ENCODE assay signal across 24 mouse cellular contexts in the genomic region with DNA sequence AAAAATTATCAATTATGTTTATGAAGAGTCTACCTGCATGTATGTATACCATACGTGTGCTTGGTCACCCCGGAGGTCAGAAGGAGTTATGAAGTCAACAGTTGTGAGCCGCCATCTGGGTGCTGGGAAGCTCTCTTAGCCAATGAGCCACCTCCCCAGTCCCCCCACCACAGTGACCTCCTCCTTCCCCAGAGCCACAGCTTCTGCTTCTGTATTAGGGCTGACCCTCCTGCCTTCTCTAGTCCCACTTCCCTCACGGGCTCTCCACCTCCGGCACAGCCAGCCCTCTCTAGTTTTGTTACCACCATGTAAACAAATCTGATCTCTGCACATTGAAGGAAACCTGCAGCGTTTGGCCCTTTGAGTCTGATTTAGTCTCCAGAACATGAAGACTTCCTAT. TPM values are rescaled to one million over a fixed set of nuclear protein-coding genes. Genes with fewer than 3 reads are reported as not detected.
DNase-seq lines count a peak whose midpoint lies in the region; ATAC-seq lines count a peak whose summit lies in the region.
"Had no signal": no experiment of that assay in that cellular context is flagged by ENCODE, and none has a peak within 500 bp of the region (broad histone marks: within the 10 kb centered on the region; RNA-seq: fewer than 3 reads in every experiment).

No protein-coding gene starts in this region.

- peak overlapping the region; percentile 24; the same call in 1 of the 2 replicates for H3K9ac ChIP-seq in hindbrain, embryonic 13.5 days
- H3K9ac ChIP-seq in hindbrain, embryonic 16.5 days (ENCODE audit: low read depth, low read length) = no peak overlapping the region
- no peak overlapping the region; the same call in 1 of the 2 replicates for H3K9ac ChIP-seq in liver, embryonic 12.5 days
- H3K9ac ChIP-seq in liver, embryonic 16.5 days (ENCODE audit: low read depth, low read length) = no peak overlapping the region
- H3K9ac ChIP-seq: forebrain, embryonic 13.5 days; hindbrain, embryonic 15.5 days had no signal

- no peaks in the 10 kb centered on the region for H3K36me3 ChIP-seq in hindbrain, embryonic 13.5 days
- no peaks in the 10 kb centered on the region for H3K36me3 ChIP-seq in hindbrain, embryonic 16.5 days (ENCODE audit: control insufficient read depth, insufficient read depth, low read length)
- no peaks in the 10 kb centered on the region for H3K36me3 ChIP-seq in liver, embryonic 12.5 days
- no peaks in the 10 kb centered on the region for H3K36me3 ChIP-seq in liver, embryonic 16.5 days (ENCODE audit: control insufficient read depth, insufficient read depth)
- H3K36me3 ChIP-seq: embryonic facial prominence, embryonic 10.5 days; G1E; heart, embryonic 10.5 days; hindbrain, embryonic 10.5 days; hindbrain, embryonic 15.5 days had no signal

- no peaks in the 10 kb centered on the region for H3K27me3 ChIP-seq in hindbrain, embryonic 13.5 days
- H3K27me3 ChIP-seq in hindbrain, embryonic 16.5 days (replicated peaks; ENCODE audit: control insufficient read depth, insufficient read depth, low read length) = no peaks in the 10 kb centered on the region
- H3K27me3 ChIP-seq in liver, embryonic 12.5 days (replicated peaks) = no peaks in the 10 kb centered on the region
- H3K27me3 ChIP-seq in liver, embryonic 16.5 days (ENCODE audit: control insufficient read depth, insufficient read depth, low read depth, low read length) = no peaks in the 10 kb centered on the region
- H3K27me3 ChIP-seq: forebrain, embryonic 13.5 days; hindbrain, embryonic 15.5 days had no signal

- DNase-seq in thymus, adult 18-20 months = no peak
- DNase-seq in layer of hippocampus, adult 8-10 months (ENCODE audit: low spot score in 2 of 2) = no peak
- no peak for DNase-seq in gastrocnemius, postnatal 4 days (ENCODE audit: low spot score in 2 of 2)
- DNase-seq: adrenal gland, postnatal 14 days; B cell, adult 2 months; cerebellum, adult 11-12 months; cerebellum, adult 9-11 months; cerebellum, postnatal 36 days; gastrocnemius, adult 2 months; gastrocnemius, postnatal 25 days; heart, adult 18-20 months; heart, postnatal 10 days had no signal

- H3K4me3 ChIP-seq in hindbrain, embryonic 13.5 days = no peak overlapping the region
- H3K4me3 ChIP-seq in hindbrain, embryonic 16.5 days (ENCODE audit: low read length) = no peak overlapping the region
- no peak overlapping the region for H3K4me3 ChIP-seq in liver, embryonic 12.5 days
- H3K4me3 ChIP-seq in liver, embryonic 16.5 days (ENCODE audit: low read depth, low read length) = no peak overlapping the region
- H3K4me3 ChIP-seq: embryonic facial prominence, embryonic 10.5 days; forebrain, embryonic 13.5 days; gastrocnemius, adult 2 months; heart, embryonic 10.5 days; hindbrain, embryonic 10.5 days; hindbrain, embryonic 15.5 days had no signal

- H3K4me1 ChIP-seq in hindbrain, embryonic 13.5 days (replicated peaks) = peaks cover 11% of the 10 kb centered on the region
- no peaks in the 10 kb centered on the region for H3K4me1 ChIP-seq in hindbrain, embryonic 16.5 days (ENCODE audit: control insufficient read depth, insufficient read depth, low read depth, low read length)
- peaks cover 61% of the 10 kb centered on the region for H3K4me1 ChIP-seq in liver, embryonic 12.5 days
- H3K4me1 ChIP-seq in liver, embryonic 16.5 days (ENCODE audit: control insufficient read depth, low read depth, low read length) = peaks cover 36% of the 10 kb centered on the region

- no peak overlapping the region for H3K27ac ChIP-seq in hindbrain, embryonic 13.5 days
- no peak overlapping the region for H3K27ac ChIP-seq in hindbrain, embryonic 16.5 days (ENCODE audit: low read depth, low read length)
- H3K27ac ChIP-seq in liver, embryonic 12.5 days = peak overlapping the region; percentile 93
- H3K27ac ChIP-seq in liver, embryonic 16.5 days (ENCODE audit: low read length) = peak overlapping the region; percentile 41; the same call in 1 of the 2 replicates
- H3K27ac ChIP-seq: embryonic facial prominence, embryonic 10.5 days; forebrain, embryonic 13.5 days; gastrocnemius, adult 2 months; heart, embryonic 10.5 days; hindbrain, embryonic 10.5 days; hindbrain, embryonic 15.5 days had no signal

- 73% methylated on average over 6 of the region's 6 CpGs for WGBS in hindbrain, embryonic 13.5 days
- 69% methylated on average over 6 of the region's 6 CpGs for WGBS in hindbrain, embryonic 16.5 days
- 52% methylated on average over 6 of the region's 6 CpGs for WGBS in liver, embryonic 12.5 days (ENCODE audit: insufficient replicate concordance)
- WGBS in liver, embryonic 16.5 days (ENCODE audit: insufficient replicate concordance) = 37% methylated on average over 6 of the region's 6 CpGs

- no peak overlapping the region for H3K4me2 ChIP-seq in hindbrain, embryonic 13.5 days
- no peak overlapping the region for H3K4me2 ChIP-seq in hindbrain, embryonic 16.5 days (ENCODE audit: low read length)
- no peak overlapping the region for H3K4me2 ChIP-seq in liver, embryonic 12.5 days
- no peak overlapping the region for H3K4me2 ChIP-seq in liver, embryonic 16.5 days (ENCODE audit: low read depth, low read length)
- H3K4me2 ChIP-seq: forebrain, embryonic 13.5 days; hindbrain, embryonic 15.5 days had no signal

- ATAC-seq in hindbrain, embryonic 13.5 days (ENCODE audit: low FRiP score) = no peak
- no peak for ATAC-seq in hindbrain, embryonic 16.5 days
- no peak for ATAC-seq in liver, embryonic 12.5 days
- ATAC-seq in liver, embryonic 16.5 days (ENCODE audit: low read depth) = no peak
- ATAC-seq in monocyte, adult 5-6 weeks (replicated peaks; ENCODE audit: insufficient number of reproducible peaks, low FRiP score, low TSS enrichment, poor library complexity, severe bottlenecking) = peak; percentile 83
- ATAC-seq: CD4-positive, CD25-positive, alpha-beta regulatory T cell, adult 4 months; forebrain, embryonic 13.5 days had no signal

- H3K9me3 ChIP-seq in hindbrain, embryonic 13.5 days = no peaks in the 10 kb centered on the region
- H3K9me3 ChIP-seq in hindbrain, embryonic 16.5 days (ENCODE audit: control insufficient read depth, low read length) = no peaks in the 10 kb centered on the region
- no peaks in the 10 kb centered on the region for H3K9me3 ChIP-seq in liver, embryonic 12.5 days (replicated peaks)
- H3K9me3 ChIP-seq in liver, embryonic 16.5 days (replicated peaks; ENCODE audit: control insufficient read depth, low read length) = no peaks in the 10 kb centered on the region
- H3K9me3 ChIP-seq: embryonic facial prominence, embryonic 10.5 days; forebrain, embryonic 13.5 days; G1E; heart, embryonic 10.5 days; hindbrain, embryonic 10.5 days; hindbrain, embryonic 15.5 days had no signal

RNA-seq across cellular contexts. Expression of a gene that starts 16.8 kb away (rescaled TPM):
- polyA plus RNA-seq in hindbrain, embryonic 13.5 days (2015; fragmentation: Nextera tagmentation; extraction: Ambion mirVana) = 50.6 and 50.9 TPM in 2 replicates
- 26.4 and 38.3 TPM in 2 replicates for polyA plus RNA-seq in hindbrain, embryonic 16.5 days (2015; fragmentation: Nextera tagmentation; extraction: Ambion mirVana)
- 32.9 and 35.2 TPM in 2 replicates for polyA plus RNA-seq in liver, embryonic 12.5 days (2016; fragmentation: Nextera tagmentation; extraction: Ambion mirVana)
- 7.0 and 9.2 TPM in 2 replicates for polyA plus RNA-seq in liver, embryonic 16.5 days (2015; fragmentation: Nextera tagmentation; extraction: Ambion mirVana)
- 92.2 to 123 TPM (median 92.7 TPM) in 3 replicates for total RNA-seq in monocyte, adult 5-6 weeks (2017)
- 100 to 1,000 TPM in 1 of 4 experiments, 10 to 100 TPM in 3; 89.3 to 107 (median 96.8) TPM for total RNA-seq in layer of hippocampus, adult 8-10 months (2022)
- 10 to 100 TPM; 62.1 to 72.5 TPM for total RNA-seq in gastrocnemius, postnatal 4 days (2021)

RNA-seq across cellular contexts. Expression of a gene that starts 19.7 kb away (rescaled TPM):
- 630 TPM in 2 replicates for polyA plus RNA-seq in hindbrain, embryonic 13.5 days (2015; fragmentation: Nextera tagmentation; extraction: Ambion mirVana)
- polyA plus RNA-seq in hindbrain, embryonic 16.5 days (2015; fragmentation: Nextera tagmentation; extraction: Ambion mirVana) = 482 and 486 TPM in 2 replicates
- polyA plus RNA-seq in liver, embryonic 12.5 days (2016; fragmentation: Nextera tagmentation; extraction: Ambion mirVana) = 664 and 670 TPM in 2 replicates
- polyA plus RNA-seq in liver, embryonic 16.5 days (2015; fragmentation: Nextera tagmentation; extraction: Ambion mirVana) = 522 and 558 TPM in 2 replicates
- total RNA-seq in monocyte, adult 5-6 weeks (2017) = 371 to 483 TPM (median 423 TPM) in 3 replicates
- total RNA-seq in layer of hippocampus, adult 8-10 months (2022) = 100 to 1,000 TPM; 235 to 288 (median 259) TPM
- total RNA-seq in gastrocnemius, postnatal 4 days (2021) = 100 to 1,000 TPM; 157 to 160 TPM

Comparison
In these comparisons a context has a peak if more than half of its experiments do, and no peak if none do; other contexts are left out.
1. H3K27ac ChIP-seq: peak in liver, embryonic 12.5 days (single experiment) and liver, embryonic 16.5 days (single experiment); none in hindbrain, embryonic 13.5 days (single experiment) and hindbrain, embryonic 16.5 days (single experiment).